Mouse (Mus musculus): ENCODE measurements around the gene DXBay18. TPM values are rescaled to one million over a fixed set of nuclear protein-coding genes. Genes with fewer than 3 reads are reported as not detected.

The DXBay18 gene
- not detected for polyA plus RNA-seq (2017; shearing (Covaris generic))

DNA sequence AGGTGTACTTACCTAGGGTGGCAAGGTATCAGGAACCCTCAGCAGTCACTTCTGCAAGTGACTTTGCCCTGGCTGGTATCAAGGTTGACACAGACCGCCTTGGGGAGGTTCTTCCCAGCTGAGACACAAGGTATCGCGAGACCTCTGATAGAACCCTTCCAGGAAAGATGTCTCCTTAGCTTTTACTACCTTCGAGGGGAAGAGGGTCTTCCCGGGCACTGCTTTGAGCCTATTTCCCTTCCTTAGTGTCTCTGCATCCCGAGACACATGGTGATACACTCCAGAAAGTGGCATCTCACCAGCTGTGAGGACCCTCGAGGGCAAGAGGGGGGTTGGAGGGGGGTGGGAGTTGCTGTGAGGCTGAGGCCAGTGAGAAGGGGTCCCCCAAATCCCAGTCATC is at the start of gene DXBay18:
Gene DXBay18 (minus strand): TSS at position 101 of the 400 bp plus-strand sequence.

DNA sequence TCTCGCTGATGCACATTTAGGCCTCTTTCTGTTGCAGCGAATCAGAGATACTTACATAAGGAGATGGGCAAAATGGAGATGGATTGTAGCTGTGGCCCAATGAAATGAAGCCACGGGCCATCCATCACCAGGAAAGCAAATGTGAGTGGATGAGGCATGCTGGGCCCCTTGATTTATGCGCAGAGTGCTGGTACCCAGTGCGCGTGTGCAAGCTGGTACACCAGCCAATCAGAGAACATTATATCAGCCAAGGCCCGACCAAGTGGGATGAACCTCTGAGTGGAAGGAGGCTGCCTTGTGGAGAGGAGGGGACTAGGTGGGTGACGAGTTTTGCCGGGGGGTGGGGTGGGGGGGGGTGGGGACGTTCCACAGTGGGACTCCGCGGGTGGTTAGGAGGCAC is 42.7 kb upstream of the DXBay18 start, which contains the start of gene Xlr3b:
Gene Xlr3b (plus strand): TSS at position 274 of the 400 bp plus-strand sequence.

DNA sequence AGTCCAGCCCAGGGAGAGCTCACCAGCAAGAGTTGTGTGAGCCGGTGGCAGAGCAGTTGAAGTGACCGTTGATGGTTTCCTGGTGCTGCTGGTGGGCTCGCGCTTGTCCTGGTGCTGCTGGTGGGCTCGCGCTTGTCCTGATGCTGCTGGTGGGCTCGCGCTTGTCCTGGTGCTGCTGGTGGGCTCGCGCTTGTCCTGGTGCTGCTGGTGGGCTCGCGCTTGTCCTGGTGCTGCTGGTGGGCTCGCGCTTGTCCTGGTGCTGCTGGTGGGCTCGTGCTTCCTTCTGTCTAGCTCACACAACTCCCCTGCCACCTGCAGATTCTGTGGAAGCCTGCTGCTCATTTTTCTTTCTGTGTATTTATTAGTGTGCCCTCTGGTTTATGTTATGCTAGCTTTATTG is 27.6 kb upstream of the DXBay18 start, which contains the start of gene Spin2d:
Gene Spin2d (minus strand): TSS at position 101 of the 400 bp plus-strand sequence.

DNA sequence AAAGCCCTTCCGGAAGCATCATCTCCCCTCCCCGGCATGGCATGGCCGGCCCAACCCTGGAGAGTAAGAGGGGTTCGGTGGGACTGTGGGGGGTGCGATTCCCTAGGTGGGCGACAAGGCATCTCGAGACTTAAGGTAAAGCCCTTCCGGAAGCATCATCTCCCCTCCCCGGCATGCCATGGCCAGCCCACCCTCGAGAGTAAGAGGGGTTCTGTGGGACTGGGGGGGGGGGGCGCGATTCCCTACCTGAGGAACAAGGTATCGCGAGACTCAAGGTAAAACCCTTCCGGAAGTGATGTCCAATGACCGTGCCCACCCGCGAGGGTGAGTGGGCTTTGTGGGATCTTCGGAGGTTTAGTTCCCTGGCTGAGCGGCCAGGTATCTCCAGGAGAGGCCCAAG is 754 bp downstream of the DXBay18 start, which contains the start of gene Xlr5b:
Gene Xlr5b (plus strand): TSS at position 301 of the 400 bp plus-strand sequence.

DNA sequence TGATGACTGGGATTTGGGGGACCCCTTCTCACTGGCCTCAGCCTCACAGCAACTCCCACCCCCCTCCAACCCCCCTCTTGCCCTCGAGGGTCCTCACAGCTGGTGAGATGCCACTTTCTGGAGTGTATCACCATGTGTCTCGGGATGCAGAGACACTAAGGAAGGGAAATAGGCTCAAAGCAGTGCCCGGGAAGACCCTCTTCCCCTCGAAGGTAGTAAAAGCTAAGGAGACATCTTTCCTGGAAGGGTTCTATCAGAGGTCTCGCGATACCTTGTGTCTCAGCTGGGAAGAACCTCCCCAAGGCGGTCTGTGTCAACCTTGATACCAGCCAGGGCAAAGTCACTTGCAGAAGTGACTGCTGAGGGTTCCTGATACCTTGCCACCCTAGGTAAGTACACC is 32.5 kb downstream of the DXBay18 start, which contains the start of gene Gm14685:
Gene Gm14685 (plus strand): TSS at position 301 of the 400 bp plus-strand sequence.

DNA sequence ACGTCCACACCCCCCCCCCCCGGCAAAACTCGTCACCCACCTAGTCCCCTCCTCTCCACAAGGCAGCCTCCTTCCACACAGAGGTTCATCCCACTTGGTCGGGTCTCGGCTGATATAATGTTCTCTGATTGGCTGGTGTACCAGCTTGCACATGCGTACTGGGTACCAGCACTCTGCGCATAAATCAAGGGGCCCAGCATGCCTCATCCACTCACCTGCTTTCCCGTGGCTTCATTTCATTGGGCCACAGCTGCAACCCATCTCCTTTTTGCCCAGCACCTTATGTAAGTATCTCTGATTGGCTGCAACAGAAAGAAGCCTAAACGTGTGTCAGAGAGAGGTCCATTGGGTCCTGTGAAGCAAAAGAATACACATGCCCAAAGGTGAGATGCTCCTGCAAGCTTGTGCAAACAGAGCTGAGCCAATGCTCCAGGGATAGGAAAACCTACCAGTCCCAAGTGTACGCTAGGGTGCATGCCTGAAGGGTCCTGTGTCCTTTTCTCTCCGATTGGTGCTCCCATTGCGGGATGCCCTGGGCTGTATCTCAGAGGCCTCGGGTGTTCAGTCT is 52.2 kb downstream of the DXBay18 start, which contains the start of gene Xlr3a:
Gene Xlr3a (minus strand): TSS at position 155 of the 568 bp plus-strand sequence.

Other genes starting within 250 kb of the DXBay18 start
- 137 TPM for gene Cetn2, start 231.0 kb downstream of the DXBay18 start, polyA plus RNA-seq (2017; shearing (Covaris generic))
- gene Nsdhl, start 230.9 kb downstream of the DXBay18 start, polyA plus RNA-seq (2017; shearing (Covaris generic)): 22.0 TPM
- not detected for gene Zfp185, start 162.1 kb downstream of the DXBay18 start, polyA plus RNA-seq (2017; shearing (Covaris generic))
- not detected for gene Pnma5, start 112.3 kb downstream of the DXBay18 start, polyA plus RNA-seq (2017; shearing (Covaris generic))
- gene Pnma3, start 84.7 kb downstream of the DXBay18 start, polyA plus RNA-seq (2017; shearing (Covaris generic)): not detected
- 115 TPM for gene Xlr4a, start 67.0 kb downstream of the DXBay18 start, polyA plus RNA-seq (2017; shearing (Covaris generic))
- gene Xlr3a, start 52.4 kb downstream of the DXBay18 start, polyA plus RNA-seq (2017; shearing (Covaris generic)): 1.6 TPM
- not detected for gene Gm14685, start 32.4 kb downstream of the DXBay18 start, polyA plus RNA-seq (2017; shearing (Covaris generic))
- not detected for gene Xlr5b, start 654 bp downstream of the DXBay18 start, polyA plus RNA-seq (2017; shearing (Covaris generic))
- gene Spin2d, start 27.5 kb upstream of the DXBay18 start, polyA plus RNA-seq (2017; shearing (Covaris generic)): not detected
- gene Xlr3b, start 42.8 kb upstream of the DXBay18 start, polyA plus RNA-seq (2017; shearing (Covaris generic)): 14.3 TPM
- 134 TPM for gene Xlr4b, start 64.9 kb upstream of the DXBay18 start, polyA plus RNA-seq (2017; shearing (Covaris generic))
- gene F8a, start 78.8 kb upstream of the DXBay18 start, polyA plus RNA-seq (2017; shearing (Covaris generic)): 2.0 TPM
- 86.1 TPM for gene Xlr4c, start 93.7 kb upstream of the DXBay18 start, polyA plus RNA-seq (2017; shearing (Covaris generic))
- not detected for gene Xlr3c, start 115.9 kb upstream of the DXBay18 start, polyA plus RNA-seq (2017; shearing (Covaris generic))
- not detected for gene Xlr5a, start 143.5 kb upstream of the DXBay18 start, polyA plus RNA-seq (2017; shearing (Covaris generic))
- not detected for gene Xlr5c, start 143.5 kb upstream of the DXBay18 start, polyA plus RNA-seq (2017; shearing (Covaris generic))
- not detected for gene Gm45015, start 187.4 kb upstream of the DXBay18 start, polyA plus RNA-seq (2017; shearing (Covaris generic))
- gene Zfp275, start 193.2 kb upstream of the DXBay18 start, polyA plus RNA-seq (2017; shearing (Covaris generic)): 26.3 TPM
- not detected for gene Gm18336, start 249.3 kb upstream of the DXBay18 start, polyA plus RNA-seq (2017; shearing (Covaris generic))

Measured in activated CD4-positive, CD25-positive, alpha-beta regulatory T cell, adult 9 weeks (primary cell).